Comparison of ENCODE assay signal across 8 mouse cellular contexts in the genomic region with DNA sequence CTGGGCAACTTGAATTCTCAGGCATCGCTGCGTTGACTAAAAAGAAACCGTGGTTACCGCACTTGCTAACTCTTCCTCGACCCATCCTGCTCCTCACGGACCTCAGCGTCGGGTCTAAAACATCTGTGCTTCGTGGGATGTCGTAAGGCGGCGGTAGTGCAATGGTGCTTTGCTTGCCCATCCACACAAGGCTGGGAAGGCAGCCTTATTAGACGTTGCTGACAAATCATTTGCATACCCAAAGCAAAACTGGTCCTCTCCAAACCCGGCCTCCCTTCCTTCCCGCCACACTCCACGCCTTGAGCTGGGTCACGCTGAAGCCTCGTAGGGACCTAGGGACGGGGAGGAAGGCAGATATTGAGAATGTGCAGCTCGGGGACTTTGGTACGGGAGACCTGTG. TPM values are rescaled to one million over a fixed set of nuclear protein-coding genes. Genes with fewer than 3 reads are reported as not detected.
DNase-seq lines count a peak whose midpoint lies in the region; ATAC-seq and TF ChIP-seq lines count a peak whose summit lies in the region.

No protein-coding gene starts in this region.

- ATAC-seq in common myeloid progenitor, adult 5-6 weeks (replicated peaks; ENCODE audit: low read depth, poor library complexity, severe bottlenecking): peak; percentile 66
- peak; percentile 55 for ATAC-seq in hindbrain, embryonic 14.5 days (ENCODE audit: low FRiP score)
- peak; percentile 41 for ATAC-seq in lung, postnatal 0 days
- peak; percentile 33 for ATAC-seq in stomach, postnatal 0 days (ENCODE audit: low FRiP score, low TSS enrichment)

- TF ChIP-seq CTCF in gastrocnemius, adult 2 months (IDR thresholded peaks at IDR 0.05): no peak
- TF ChIP-seq CTCF in lung, postnatal 0 days (IDR thresholded peaks at IDR 0.05): peak; percentile 37
- peak; percentile 30 for TF ChIP-seq CTCF in stomach, postnatal 0 days (IDR thresholded peaks at IDR 0.05; ENCODE audit: low read depth)

- under 1% methylated on average over 21 of the region's 21 CpGs for WGBS in hindbrain, embryonic 14.5 days
- under 1% methylated on average over 20 of the region's 21 CpGs for WGBS in lung, postnatal 0 days
- WGBS in stomach, postnatal 0 days: 0% methylated on average over 21 of the region's 21 CpGs

- peaks cover 14% of the 10 kb centered on the region for H3K4me1 ChIP-seq in hindbrain, embryonic 14.5 days (replicated peaks; ENCODE audit: control insufficient read depth, insufficient read depth, low read length)
- peaks cover 17% of the 10 kb centered on the region for H3K4me1 ChIP-seq in lung, postnatal 0 days (ENCODE audit: insufficient read depth, low read depth, low read length)
- H3K4me1 ChIP-seq in stomach, postnatal 0 days (replicated peaks; ENCODE audit: control insufficient read depth, insufficient read depth): peaks cover 4% of the 10 kb centered on the region; the same call in 1 of the 2 replicates

- intact Hi-C loops in gastrocnemius, adult 2 months (cut with DNase I): loop anchor here (2.0 kb wide), 1 partner anchor 61 kb away; a partner anchor contains a TSS

- TF ChIP-seq EP300 in lung, postnatal 0 days (IDR thresholded peaks at IDR 0.05): no peak
- TF ChIP-seq EP300 in stomach, postnatal 0 days (optimal IDR thresholded peaks at IDR 0.05): no peak

- no peaks in the 10 kb centered on the region for H3K9me3 ChIP-seq in hindbrain, embryonic 14.5 days (ENCODE audit: control insufficient read depth, low read length)
- no peaks in the 10 kb centered on the region for H3K9me3 ChIP-seq in lung, postnatal 0 days (ENCODE audit: low read length)
- no peaks in the 10 kb centered on the region for H3K9me3 ChIP-seq in stomach, postnatal 0 days (ENCODE audit: control insufficient read depth, low read length)

- H3K36me3 ChIP-seq in hindbrain, embryonic 14.5 days (replicated peaks; ENCODE audit: control insufficient read depth, insufficient read depth): peaks cover 4% of the 10 kb centered on the region
- no peaks in the 10 kb centered on the region for H3K36me3 ChIP-seq in lung, postnatal 0 days (ENCODE audit: insufficient read depth, low read length)
- no peaks in the 10 kb centered on the region for H3K36me3 ChIP-seq in stomach, postnatal 0 days (ENCODE audit: control insufficient read depth, insufficient read depth, low read length)

- peak overlapping the region; percentile 94 for H3K4me2 ChIP-seq in hindbrain, embryonic 14.5 days (replicated peaks)
- H3K4me2 ChIP-seq in lung, postnatal 0 days (replicated peaks; ENCODE audit: low read depth, low read length): peak overlapping the region; percentile 81
- peak overlapping the region; percentile 87 for H3K4me2 ChIP-seq in stomach, postnatal 0 days (replicated peaks; ENCODE audit: low read depth)

- H3K4me3 ChIP-seq in gastrocnemius, adult 2 months: peak overlapping the region; percentile 97
- peak overlapping the region; percentile 76 for H3K4me3 ChIP-seq in hindbrain, embryonic 14.5 days (replicated peaks; ENCODE audit: low read length)
- H3K4me3 ChIP-seq in lung, postnatal 0 days (ENCODE audit: low read depth, low read length): peak overlapping the region; percentile 79
- peak overlapping the region; percentile 54 for H3K4me3 ChIP-seq in stomach, postnatal 0 days (ENCODE audit: low read depth, low read length)

- peak overlapping the region; percentile 90 for H3K27ac ChIP-seq in gastrocnemius, adult 2 months
- H3K27ac ChIP-seq in hindbrain, embryonic 14.5 days: peak overlapping the region; percentile 91
- peak overlapping the region; percentile 83 for H3K27ac ChIP-seq in lung, postnatal 0 days (ENCODE audit: low read length)
- peak overlapping the region; percentile 84 for H3K27ac ChIP-seq in stomach, postnatal 0 days (replicated peaks)

- H3K9ac ChIP-seq in hindbrain, embryonic 14.5 days: peak overlapping the region; percentile 68
- H3K9ac ChIP-seq in lung, postnatal 0 days (replicated peaks; ENCODE audit: low read depth): peak overlapping the region; percentile 51
- H3K9ac ChIP-seq in stomach, postnatal 0 days (ENCODE audit: low read length): peak overlapping the region; percentile 68

- H3K27me3 ChIP-seq in hindbrain, embryonic 14.5 days (ENCODE audit: control insufficient read depth, insufficient read depth, low read length): no peaks in the 10 kb centered on the region
- H3K27me3 ChIP-seq in lung, postnatal 0 days (replicated peaks; ENCODE audit: insufficient read depth, low read length): no peaks in the 10 kb centered on the region
- no peaks in the 10 kb centered on the region for H3K27me3 ChIP-seq in stomach, postnatal 0 days (ENCODE audit: control insufficient read depth, insufficient read depth, low read length)

- DNase-seq in gastrocnemius, adult 2 months: peak; percentile 62
- DNase-seq in gastrocnemius, adult 18-20 months (ENCODE audit: low spot score): no peak
- peak; percentile 83 for DNase-seq in A20 (ENCODE audit: low read depth, low spot score)
- peak; percentile 37 for DNase-seq in hindbrain, embryonic 14.5 days (ENCODE audit: low spot score)
- DNase-seq in lung, postnatal 0 days (ENCODE audit: low spot score): peak; percentile 64
- peak; percentile 54 for DNase-seq in stomach, postnatal 0 days (ENCODE audit: low spot score)
- DNase-seq in gastrocnemius, postnatal 10 days: no peak

RNA-seq across cellular contexts. Expression of a gene that starts 0.6 kb away (rescaled TPM):
- total RNA-seq in gastrocnemius, adult 2 months (2021): 1 to 10 TPM; 5.7 to 6.9 TPM
- total RNA-seq in gastrocnemius, adult 18-20 months (2021): 1 to 10 TPM; 5.9 to 7.2 TPM
- 19.9 and 20.7 TPM in 2 replicates for total RNA-seq in common myeloid progenitor, adult 5-6 weeks (2017)
- 6.5 and 7.3 TPM in 2 replicates for polyA plus RNA-seq in hindbrain, embryonic 14.5 days (2014; fragmentation: Nextera tagmentation; extraction: Ambion mirVana)
- 6.9 and 7.3 TPM in 2 replicates for polyA plus RNA-seq in lung, postnatal 0 days (2015; fragmentation: Nextera tagmentation; extraction: Ambion mirVana)
- polyA plus RNA-seq in stomach, postnatal 0 days (2015; fragmentation: Nextera tagmentation; extraction: Ambion mirVana): 5.2 and 5.7 TPM in 2 replicates
- total RNA-seq in gastrocnemius, postnatal 10 days (2021): 1 to 10 TPM; 8.4 to 9.4 TPM

Comparison
In these comparisons a context has a peak if more than half of its experiments do, and no peak if none do; other contexts are left out.
1. DNase-seq: peak in gastrocnemius, adult 2 months (single experiment), A20 (single experiment), hindbrain, embryonic 14.5 days (single experiment), lung, postnatal 0 days (single experiment) and stomach, postnatal 0 days (single experiment); none in gastrocnemius, adult 18-20 months (single experiment) and gastrocnemius, postnatal 10 days (single experiment).
2. Peak in every context shown above with its lines, with median percentiles within 50 percentile points of each other: H3K27ac ChIP-seq, H3K4me3 ChIP-seq, ATAC-seq, H3K4me2 ChIP-seq and H3K9ac ChIP-seq.